Mouse (Mus musculus) erythroblast, embryonic 14.5 days (primary cell): ENCODE results near the gene Dcaf12.

Experiments used
- GATA1 ChIP-seq: IDR thresholded peaks from 2 replicates; pipeline ENCODE4 v1.6.1; 2012; ENCODE audit warnings: low read length, inconsistent platforms, mixed read lengths
- TAL1 ChIP-seq: IDR thresholded peaks from 3 replicates; pipeline ENCODE4 v1.6.1; 2012; ENCODE audit warnings: low read length, inconsistent platforms, mixed read lengths

GRCm38 (mm10) chr4:41255564-41256210 is 59.0 kb downstream of the Dcaf12 start:
- no peak for TF ChIP-seq GATA1
- TF ChIP-seq TAL1: no peak
